Mouse (Mus musculus) heart, postnatal 4 days (tissue): Measurements from ENCODE around the gene Mpzl1. TPM values are rescaled to one million over a fixed set of nuclear protein-coding genes. Genes with fewer than 3 reads are reported as not detected.

Experiments
- DNase-seq: peaks from one replicate; pipeline ENCODE4 v3.0.0; 2021
- total RNA-seq, 2 experiments: library from RNA; stranded (reverse); gene quantifications; 2 replicates each; pipeline ENCODE4 v1.2.3; 2021

The Mpzl1 gene
- total RNA-seq, 2 experiments from 2014 or later = 65.0 to 65.2 TPM

- DNase-seq = peak; percentile 73
These were observed 20.7 kb upstream of the Mpzl1 start for GRCm38 (mm10) chr1:165655022-165655421.

GRCm38 (mm10) chr1:165653126-165653885 lies 19.0 kb upstream of the Mpzl1 start:
- DNase-seq = peak; percentile 42

- no peak for DNase-seq
These were observed 18.2 kb upstream of the Mpzl1 start for GRCm38 (mm10) chr1:165652507-165652906.

GRCm38 (mm10) chr1:165651158-165651557 lies 16.8 kb upstream of the Mpzl1 start:
- DNase-seq = no peak

GRCm38 (mm10) chr1:165645102-165645501 lies 10.8 kb upstream of the Mpzl1 start:
- no peak for DNase-seq

GRCm38 (mm10) chr1:165643735-165644134 lies 9.4 kb upstream of the Mpzl1 start:
- DNase-seq = no peak

GRCm38 (mm10) chr1:165642780-165643311 lies 8.5 kb upstream of the Mpzl1 start:
- DNase-seq = peak; percentile 66

- DNase-seq = peak; percentile 93
These were observed 7.7 kb upstream of the Mpzl1 start for GRCm38 (mm10) chr1:165641786-165642771.

GRCm38 (mm10) chr1:165641271-165641771 lies 7.0 kb upstream of the Mpzl1 start:
- DNase-seq = peak; percentile 83

GRCm38 (mm10) chr1:165636289-165636688 lies 2.0 kb upstream of the Mpzl1 start:
- DNase-seq = no peak

GRCm38 (mm10) chr1:165635055-165635897 lies 938 bp upstream of the Mpzl1 start:
- DNase-seq = no peak

- DNase-seq = no peak
These were observed 993 bp downstream of the Mpzl1 start for GRCm38 (mm10) chr1:165633345-165633744.

GRCm38 (mm10) chr1:165631136-165631535 lies 3.2 kb downstream of the Mpzl1 start:
- no peak for DNase-seq

GRCm38 (mm10) chr1:165629975-165630374 lies 4.4 kb downstream of the Mpzl1 start:
- no peak for DNase-seq

- no peak for DNase-seq
These were observed 5.7 kb downstream of the Mpzl1 start for GRCm38 (mm10) chr1:165628603-165629002.

- no peak for DNase-seq
These were observed 8.4 kb downstream of the Mpzl1 start for GRCm38 (mm10) chr1:165625896-165626295.

- no peak for DNase-seq
These were observed 9.3 kb downstream of the Mpzl1 start for GRCm38 (mm10) chr1:165625058-165625457.

- peak; percentile 80 for DNase-seq
These were observed 16.1 kb downstream of the Mpzl1 start for GRCm38 (mm10) chr1:165618201-165618624.

GRCm38 (mm10) chr1:165617166-165617891 lies 17.0 kb downstream of the Mpzl1 start:
- DNase-seq = peak; percentile 39

GRCm38 (mm10) chr1:165616652-165617051 lies 17.7 kb downstream of the Mpzl1 start:
- DNase-seq = no peak

GRCm38 (mm10) chr1:165614793-165615192 lies 19.5 kb downstream of the Mpzl1 start:
- DNase-seq = no peak
